Mouse (Mus musculus) adrenal gland, adult 2 months (tissue): ENCODE measurements at regions not wholly inside any gene's neighbourhood (a gene's known extent, or its start where the extent isn't known, plus 50 kb on each side); places are given as distances from the start of the nearest gene placed in this dataset.

Experiments used
- DNase-seq: peaks from one replicate; pipeline ENCODE4 v3.0.0; 2021

GRCm38 (mm10) chr4:32179707-32180241 lies 58.8 kb upstream of the Bach2 start:
- peak; percentile 81 for DNase-seq

DNA sequence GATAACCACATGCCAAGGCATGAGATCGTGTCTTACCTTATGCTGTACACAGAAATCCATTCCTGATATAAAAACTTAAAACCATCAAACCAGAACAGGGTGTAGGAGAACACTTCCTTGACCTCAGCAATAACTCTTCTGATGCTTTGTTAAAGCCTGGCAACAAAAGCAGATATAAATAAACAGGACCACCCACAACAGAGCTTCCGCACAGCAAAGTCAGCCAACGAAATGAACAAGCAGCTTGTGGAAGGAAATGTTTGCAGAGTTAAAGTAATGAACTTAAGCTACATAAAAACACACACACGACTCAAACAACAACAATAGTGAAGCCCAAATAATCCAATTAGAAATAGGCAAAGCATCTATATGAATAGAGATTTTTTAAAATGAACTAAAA lies 54.8 kb upstream of the Bach2 start:
- DNase-seq = no peak

- no peak for DNase-seq
Observed at GRCm38 (mm10) chr4:32185986-32186385, 52.6 kb upstream of the Bach2 start.

GRCm38 (mm10) chr4:32187154-32187553 lies 51.5 kb upstream of the Bach2 start:
- DNase-seq = no peak

GRCm38 (mm10) chr4:32188076-32188475 lies 50.5 kb upstream of the Bach2 start:
- no peak for DNase-seq

DNA sequence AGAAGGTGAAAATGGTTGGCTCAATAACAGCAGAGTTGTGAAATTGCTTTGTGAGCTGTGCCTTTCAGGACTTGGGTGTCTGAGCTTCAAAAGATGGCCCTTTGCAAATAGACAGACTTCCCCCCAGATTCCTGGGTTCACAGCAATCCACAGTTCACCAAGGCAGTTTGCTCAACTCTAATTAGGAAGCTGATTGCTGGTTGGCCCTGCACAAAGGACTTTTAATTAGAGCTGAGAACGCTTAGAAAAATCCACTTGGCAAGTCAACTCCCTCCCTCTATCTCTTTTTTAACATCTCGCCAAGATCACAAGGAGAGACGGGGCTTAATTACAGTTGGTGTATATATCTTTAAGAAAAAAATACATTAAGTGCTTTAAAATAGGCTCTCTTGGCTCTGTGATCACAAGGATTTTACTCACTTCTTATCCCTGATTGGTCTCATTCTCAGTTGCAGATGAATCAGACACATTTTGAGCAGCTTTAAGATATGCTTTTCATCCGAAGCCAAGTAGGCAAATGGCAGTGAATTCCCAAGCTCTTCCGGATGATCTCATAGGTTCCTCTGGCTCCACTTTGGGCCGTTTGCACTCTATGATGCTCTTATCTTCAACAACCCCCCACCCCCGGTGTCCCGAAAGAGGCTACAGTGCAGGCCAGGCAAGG lies 49.7 kb upstream of the Bach2 start:
- DNase-seq = no peak
